Mouse (Mus musculus) ES-Bruce4 (cell line): ENCODE results near the gene Stox2.

Experiments used
- CTCF ChIP-seq: IDR thresholded peaks from one replicate; pipeline ENCODE4 v1.8.1; 2011; ENCODE audit warnings: low read depth, low read length
- POLR2A ChIP-seq: IDR thresholded peaks from one replicate; pipeline ENCODE4 v1.8.1; 2011; ENCODE audit warnings: low read length; ENCODE audit not compliant: insufficient read depth

GRCm38 (mm10) chr8:47230057-47230456 is 216.1 kb downstream of the Stox2 start:
- TF ChIP-seq POLR2A (no peak), CTCF (no peak)
